9 mouse cellular contexts compared by ENCODE assay signal in genomic region chr17:31827206-31827605, GRCm38 (mm10). TPM values are rescaled to one million over a fixed set of nuclear protein-coding genes. Genes with fewer than 3 reads are reported as not detected.
DNase-seq lines count a peak whose midpoint lies in the region; ATAC-seq and TF ChIP-seq lines count a peak whose summit lies in the region.
"Had no signal": no experiment of that assay in that cellular context is flagged by ENCODE, and none has a peak within 500 bp of the region (broad histone marks: within the 10 kb centered on the region; RNA-seq: fewer than 3 reads in every experiment).

No protein-coding gene starts in this region.

- no peak overlapping the region for H3K9ac ChIP-seq in liver, embryonic 11.5 days (ENCODE audit: low read depth, low read length)
- no peak overlapping the region for H3K9ac ChIP-seq in heart, postnatal 0 days (replicated peaks; ENCODE audit: low read depth, low read length)
- no peak overlapping the region for H3K9ac ChIP-seq in midbrain, embryonic 15.5 days
- H3K9ac ChIP-seq: neural tube, embryonic 12.5 days had no signal

- no peak overlapping the region for H3K4me3 ChIP-seq in liver, embryonic 11.5 days (ENCODE audit: low read depth, low read length)
- H3K4me3 ChIP-seq in embryonic fibroblast, embryonic 13.5 days (ENCODE audit: insufficient read depth, low read length): no peak overlapping the region
- no peak overlapping the region for H3K4me3 ChIP-seq in heart, postnatal 0 days (ENCODE audit: low read depth, low read length)
- H3K4me3 ChIP-seq in midbrain, embryonic 15.5 days: no peak overlapping the region
- H3K4me3 ChIP-seq: neural tube, embryonic 12.5 days had no signal

- no peak overlapping the region for H3K27ac ChIP-seq in liver, embryonic 11.5 days (ENCODE audit: low read depth, low read length)
- H3K27ac ChIP-seq in embryonic fibroblast, embryonic 13.5 days (ENCODE audit: insufficient read depth, low read length): peak overlapping the region; percentile 7; the same call in 1 of the 2 replicates
- peak overlapping the region; percentile 85 for H3K27ac ChIP-seq in heart, postnatal 0 days (ENCODE audit: low read depth)
- H3K27ac ChIP-seq in midbrain, embryonic 15.5 days: 0 out of 2 replicates have a peak overlapping the region, but pooled peaks have one; percentile 25
- H3K27ac ChIP-seq: neural tube, embryonic 12.5 days had no signal

- no peaks in the 10 kb centered on the region for H3K27me3 ChIP-seq in liver, embryonic 11.5 days (replicated peaks; ENCODE audit: control insufficient read depth, insufficient read depth, low read length)
- H3K27me3 ChIP-seq in heart, postnatal 0 days (ENCODE audit: control insufficient read depth, insufficient read depth, low read length): no peaks in the 10 kb centered on the region
- no peaks in the 10 kb centered on the region for H3K27me3 ChIP-seq in midbrain, embryonic 15.5 days (replicated peaks)
- H3K27me3 ChIP-seq: neural tube, embryonic 12.5 days had no signal

- no peaks in the 10 kb centered on the region for H3K36me3 ChIP-seq in liver, embryonic 11.5 days (ENCODE audit: control insufficient read depth, insufficient read depth, low read length)
- no peaks in the 10 kb centered on the region for H3K36me3 ChIP-seq in heart, postnatal 0 days (replicated peaks; ENCODE audit: control insufficient read depth, insufficient read depth, low read length)
- no peaks in the 10 kb centered on the region for H3K36me3 ChIP-seq in midbrain, embryonic 15.5 days (replicated peaks)
- H3K36me3 ChIP-seq: neural tube, embryonic 12.5 days had no signal

- H3K9me3 ChIP-seq in liver, embryonic 11.5 days (ENCODE audit: control insufficient read depth, low read length): no peaks in the 10 kb centered on the region
- H3K9me3 ChIP-seq in heart, postnatal 0 days (replicated peaks; ENCODE audit: control insufficient read depth, low read length): no peaks in the 10 kb centered on the region
- H3K9me3 ChIP-seq in midbrain, embryonic 15.5 days: no peaks in the 10 kb centered on the region
- H3K9me3 ChIP-seq: neural tube, embryonic 12.5 days had no signal

- no peak for TF ChIP-seq CTCF in embryonic fibroblast, embryonic 13.5 days (IDR thresholded peaks at IDR 0.05; ENCODE audit: borderline replicate concordance, insufficient read depth, low read length)
- no peak for TF ChIP-seq CTCF in heart, postnatal 0 days (IDR thresholded peaks at IDR 0.05; ENCODE audit: low read depth)

- ATAC-seq in liver, embryonic 11.5 days (replicated peaks; ENCODE audit: low FRiP score): no peak
- ATAC-seq in heart, postnatal 0 days (ENCODE audit: insufficient read depth, low read depth): peak; percentile 82
- ATAC-seq in midbrain, embryonic 15.5 days (replicated peaks): no peak
- ATAC-seq in inflammation-experienced regulatory T-cells, adult 6 months: no peak

- H3K4me2 ChIP-seq in liver, embryonic 11.5 days: no peak overlapping the region
- H3K4me2 ChIP-seq in heart, postnatal 0 days (ENCODE audit: low read depth, low read length): no peak overlapping the region
- no peak overlapping the region for H3K4me2 ChIP-seq in midbrain, embryonic 15.5 days
- H3K4me2 ChIP-seq: neural tube, embryonic 12.5 days had no signal

- H3K4me1 ChIP-seq in liver, embryonic 11.5 days (replicated peaks; ENCODE audit: control insufficient read depth, insufficient read depth, low read length): 0 out of 2 replicates have a peak, but pooled peaks cover 2% of the 10 kb centered on the region
- H3K4me1 ChIP-seq in embryonic fibroblast, embryonic 13.5 days (ENCODE audit: control insufficient read depth, insufficient read depth, low read length): peaks cover 4% of the 10 kb centered on the region; the same call in 1 of the 2 replicates
- peaks cover 34% of the 10 kb centered on the region for H3K4me1 ChIP-seq in heart, postnatal 0 days (ENCODE audit: control insufficient read depth, insufficient read depth)
- H3K4me1 ChIP-seq in midbrain, embryonic 15.5 days: peaks cover 7% of the 10 kb centered on the region

- WGBS in liver, embryonic 11.5 days: 62% methylated on average over 5 of the region's 5 CpGs
- WGBS in heart, postnatal 0 days: 5% methylated on average over 5 of the region's 5 CpGs
- 51% methylated on average over 5 of the region's 5 CpGs for WGBS in midbrain, embryonic 15.5 days

- peak; percentile 66 for DNase-seq in liver
- no peak for DNase-seq in liver, embryonic 11.5 days (ENCODE audit: low spot score)
- DNase-seq in heart, postnatal 0 days (ENCODE audit: low spot score): peak; percentile 92
- peak; percentile 88 for DNase-seq in kidney, postnatal 14 days
- DNase-seq in cerebellum, adult 11-12 months: no peak

- TF ChIP-seq EP300 in heart, postnatal 0 days (IDR thresholded peaks at IDR 0.05; ENCODE audit: low read depth): no peak; the same call in none of the 2 replicates

- no peak for TF ChIP-seq POLR2A in embryonic fibroblast, embryonic 13.5 days (IDR thresholded peaks at IDR 0.05; ENCODE audit: low read depth, low read length)

RNA-seq across cellular contexts. Expression of gene Sik1, which starts 28.4 kb away (rescaled TPM):
- polyA plus RNA-seq in liver, embryonic 11.5 days (2014; fragmentation: Nextera tagmentation; extraction: Ambion mirVana): 10.4 and 11.2 TPM in 2 replicates
- polyA plus RNA-seq in embryonic fibroblast, embryonic 13.5 days (2011; ENCODE audit: insufficient read length, low read depth, missing spikeins): 15.5 and 18.1 TPM in 2 replicates
- 31.9 and 47.6 TPM in 2 replicates for total RNA-seq in heart, postnatal 0 days (2014; rRNA removed; ENCODE audit: low replicate concordance)
- polyA plus RNA-seq in heart, postnatal 0 days (2015; fragmentation: Nextera tagmentation; extraction: Ambion mirVana): 7.7 and 10.9 TPM in 2 replicates
- 22.9 and 25.5 TPM in 2 replicates for polyA plus RNA-seq in midbrain, embryonic 15.5 days (2015; fragmentation: Nextera tagmentation; extraction: Ambion mirVana)
- polyA plus RNA-seq in inflammation-experienced regulatory T-cells, adult 6 months (2017; shearing (Covaris generic)): 1 to 10 TPM; 2.5 to 3.8 (median 2.7) TPM

Comparison
In these comparisons a context has a peak if more than half of its experiments do, and no peak if none do; other contexts are left out.
1. DNase-seq: peak in liver (single experiment), heart, postnatal 0 days (single experiment) and kidney, postnatal 14 days (single experiment); none in liver, embryonic 11.5 days (single experiment) and cerebellum, adult 11-12 months (single experiment).